8 mouse cellular contexts compared by ENCODE assay signal in the genomic region with DNA sequence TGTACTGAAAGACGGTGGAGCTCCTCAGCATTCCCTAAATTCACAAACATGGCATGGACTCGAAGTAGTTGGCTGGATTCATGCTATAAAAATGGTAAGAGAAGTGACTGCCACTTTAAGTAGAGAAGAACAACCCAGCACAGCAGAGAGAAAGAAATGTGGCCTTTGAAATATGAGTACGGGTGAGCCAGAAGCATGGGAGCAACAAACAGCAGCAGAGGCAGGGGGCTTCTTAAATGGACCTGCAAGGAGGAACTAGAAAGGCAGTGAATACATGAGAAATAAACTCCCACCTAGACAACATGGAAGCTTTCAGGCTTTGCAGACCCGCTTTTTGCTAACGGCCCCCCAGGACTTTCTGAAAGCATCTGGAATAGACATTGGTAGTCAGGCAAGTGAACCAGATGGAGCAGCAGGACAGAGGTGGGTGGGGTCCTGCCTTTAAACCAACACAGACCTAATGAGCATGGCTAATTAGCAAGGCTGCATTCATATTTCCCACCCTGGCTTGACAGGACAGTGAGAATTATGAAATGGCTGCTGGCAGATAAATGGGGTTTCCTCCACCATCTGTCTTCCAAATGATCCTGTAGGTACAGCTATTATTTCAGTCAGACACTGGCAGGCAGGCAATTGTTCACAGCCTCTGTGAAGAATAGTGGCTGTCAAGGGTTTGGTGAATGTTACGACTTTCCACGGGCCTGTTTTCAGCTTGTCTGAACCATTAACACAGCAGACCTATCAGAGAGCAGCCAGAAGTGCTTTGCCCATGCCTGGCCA.
DNase-seq lines count a peak whose midpoint lies in the region; ATAC-seq and TF ChIP-seq lines count a peak whose summit lies in the region.

No protein-coding gene starts in this region.

- no peaks in the 10 kb centered on the region for H3K27me3 ChIP-seq in kidney, embryonic 15.5 days
- H3K27me3 ChIP-seq in kidney, adult 2 months (replicated peaks; ENCODE audit: control insufficient read depth, insufficient read depth, low read length): no peaks in the 10 kb centered on the region
- no peaks in the 10 kb centered on the region for H3K27me3 ChIP-seq in forebrain, embryonic 13.5 days
- no peaks in the 10 kb centered on the region for H3K27me3 ChIP-seq in neural tube, embryonic 12.5 days (replicated peaks)
- H3K27me3 ChIP-seq in heart, embryonic 12.5 days (replicated peaks): no peaks in the 10 kb centered on the region

- 0 out of 2 replicates have a peak overlapping the region, but pooled peaks have one; percentile 14 for H3K27ac ChIP-seq in kidney, embryonic 15.5 days
- no peak overlapping the region for H3K27ac ChIP-seq in kidney, adult 2 months (ENCODE audit: insufficient read depth, low read depth, low read length)
- peak overlapping the region; percentile 53; the same call in 1 of the 2 replicates for H3K27ac ChIP-seq in forebrain, embryonic 13.5 days
- no peak overlapping the region for H3K27ac ChIP-seq in neural tube, embryonic 12.5 days
- H3K27ac ChIP-seq in heart, embryonic 12.5 days (ENCODE audit: poor library complexity, severe bottlenecking): no peak overlapping the region

- TF ChIP-seq CTCF in kidney, adult 2 months (conservative IDR thresholded peaks at IDR 0.05; ENCODE audit: insufficient read depth, insufficient read length, low read depth, low read length): no peak

- no peak overlapping the region for H3K9ac ChIP-seq in kidney, embryonic 15.5 days
- H3K9ac ChIP-seq in forebrain, embryonic 13.5 days: peak overlapping the region; percentile 30; the same call in 1 of the 2 replicates
- no peak overlapping the region for H3K9ac ChIP-seq in neural tube, embryonic 12.5 days
- H3K9ac ChIP-seq in heart, embryonic 12.5 days: no peak overlapping the region

- peaks cover 15% of the 10 kb centered on the region for H3K4me1 ChIP-seq in kidney, embryonic 15.5 days
- H3K4me1 ChIP-seq in kidney, adult 2 months (ENCODE audit: control insufficient read depth, insufficient read depth, low read length): no peaks in the 10 kb centered on the region
- peaks cover 18% of the 10 kb centered on the region for H3K4me1 ChIP-seq in forebrain, embryonic 13.5 days
- H3K4me1 ChIP-seq in neural tube, embryonic 12.5 days: peaks cover 10% of the 10 kb centered on the region; the same call in 1 of the 2 replicates
- H3K4me1 ChIP-seq in heart, embryonic 12.5 days (replicated peaks): no peaks in the 10 kb centered on the region

- no peak overlapping the region for H3K4me2 ChIP-seq in kidney, embryonic 15.5 days
- H3K4me2 ChIP-seq in forebrain, embryonic 13.5 days: peak overlapping the region; percentile 36
- H3K4me2 ChIP-seq in neural tube, embryonic 12.5 days (replicated peaks): peak overlapping the region; percentile 33
- H3K4me2 ChIP-seq in heart, embryonic 12.5 days: no peak overlapping the region

- no peaks in the 10 kb centered on the region for H3K9me3 ChIP-seq in kidney, embryonic 15.5 days (replicated peaks)
- H3K9me3 ChIP-seq in forebrain, embryonic 13.5 days (replicated peaks): no peaks in the 10 kb centered on the region
- no peaks in the 10 kb centered on the region for H3K9me3 ChIP-seq in neural tube, embryonic 12.5 days
- H3K9me3 ChIP-seq in heart, embryonic 12.5 days (replicated peaks): no peaks in the 10 kb centered on the region

- no peak for DNase-seq in kidney, adult 2 months
- peak; percentile 16 to 22 for DNase-seq in layer of hippocampus, postnatal 36 days
- no peak for DNase-seq in testis, postnatal 10 days (ENCODE audit: low spot score)
- no peak for DNase-seq in kidney, postnatal 14 days

- TF ChIP-seq POLR2A in kidney, adult 2 months (IDR thresholded peaks at IDR 0.05; ENCODE audit: low read depth, low read length): no peak

- H3K4me3 ChIP-seq in kidney, embryonic 15.5 days (replicated peaks): no peak overlapping the region
- no peak overlapping the region for H3K4me3 ChIP-seq in kidney, adult 2 months (ENCODE audit: insufficient read depth, low read depth, low read length)
- H3K4me3 ChIP-seq in forebrain, embryonic 13.5 days: no peak overlapping the region
- no peak overlapping the region for H3K4me3 ChIP-seq in neural tube, embryonic 12.5 days
- no peak overlapping the region for H3K4me3 ChIP-seq in heart, embryonic 12.5 days

- ATAC-seq in kidney, embryonic 15.5 days (replicated peaks; ENCODE audit: low FRiP score): no peak
- ATAC-seq in forebrain, embryonic 13.5 days: peak; percentile 92
- ATAC-seq in neural tube, embryonic 12.5 days (ENCODE audit: low FRiP score, low read depth): peak; percentile 94
- no peak for ATAC-seq in heart, embryonic 12.5 days (ENCODE audit: insufficient number of reproducible peaks, low FRiP score)

- H3K36me3 ChIP-seq in kidney, embryonic 15.5 days: no peaks in the 10 kb centered on the region
- H3K36me3 ChIP-seq in kidney, adult 2 months (ENCODE audit: control insufficient read depth, insufficient read depth, low read length): no peaks in the 10 kb centered on the region
- no peaks in the 10 kb centered on the region for H3K36me3 ChIP-seq in forebrain, embryonic 13.5 days (ENCODE audit: poor library complexity, severe bottlenecking)
- H3K36me3 ChIP-seq in neural tube, embryonic 12.5 days: no peaks in the 10 kb centered on the region
- H3K36me3 ChIP-seq in heart, embryonic 12.5 days: no peaks in the 10 kb centered on the region

- 17% methylated on average over 7 of the region's 7 CpGs for WGBS in kidney, embryonic 15.5 days
- 37% methylated on average over 7 of the region's 7 CpGs for WGBS in kidney, adult 2 months
- 12% methylated on average over 7 of the region's 7 CpGs for WGBS in forebrain, embryonic 13.5 days
- WGBS in neural tube, embryonic 12.5 days: 12% methylated on average over 7 of the region's 7 CpGs
- 50% methylated on average over 7 of the region's 7 CpGs for WGBS in heart, embryonic 12.5 days

Comparison
In these comparisons a context has a peak if more than half of its experiments do, and no peak if none do; other contexts are left out.
1. H3K27ac ChIP-seq: peak in kidney, embryonic 15.5 days (single experiment) and forebrain, embryonic 13.5 days (single experiment); none in kidney, adult 2 months (single experiment), neural tube, embryonic 12.5 days (single experiment) and heart, embryonic 12.5 days (single experiment).
2. ATAC-seq: peak in forebrain, embryonic 13.5 days (single experiment) and neural tube, embryonic 12.5 days (single experiment); none in kidney, embryonic 15.5 days (single experiment) and heart, embryonic 12.5 days (single experiment).
3. H3K4me2 ChIP-seq: peak in forebrain, embryonic 13.5 days (single experiment) and neural tube, embryonic 12.5 days (single experiment); none in kidney, embryonic 15.5 days (single experiment) and heart, embryonic 12.5 days (single experiment).
4. DNase-seq: peak in layer of hippocampus, postnatal 36 days (2 of 2); none in kidney, adult 2 months (single experiment), testis, postnatal 10 days (single experiment) and kidney, postnatal 14 days (single experiment).